Mouse (Mus musculus): ENCODE results near the gene Tbc1d10a. TPM values are rescaled to one million over a fixed set of nuclear protein-coding genes. Genes with fewer than 3 reads are reported as not detected.

Gene Tbc1d10a
- polyA plus RNA-seq, 1 experiment from 2014 or later, result 23.7 TPM

- Histone ChIP-seq H3K4me3 (replicated peaks; ENCODE audit: low read length) (no peak overlapping the region), H3K27me3 (ENCODE audit: control insufficient read depth, insufficient read depth, low read length) (no peaks in the 10 kb centered on the region), H3K4me1 (replicated peaks; ENCODE audit: control insufficient read depth, insufficient read depth, low read length) (no peaks in the 10 kb centered on the region), H3K9me3 (ENCODE audit: control insufficient read depth, low read length) (no peaks in the 10 kb centered on the region), H3K9ac (no peak overlapping the region), H3K4me2 (replicated peaks) (no peak overlapping the region), H3K36me3 (replicated peaks; ENCODE audit: control insufficient read depth, insufficient read depth) (no peaks in the 10 kb centered on the region), H3K27ac (no peak overlapping the region)
- 48% methylated on average over 8 of the region's 8 CpGs for whole genome bisulfite sequencing
- DNase-seq (ENCODE audit: low spot score) (no peak), ATAC-seq (ENCODE audit: low FRiP score) (0 out of 2 replicates have a peak, but pooled peaks have one; percentile 48)
Observed at GRCm38 (mm10) chr11:4228463-4228862, 41.9 kb downstream of the Tbc1d10a start.

GRCm38 (mm10) chr11:4229841-4230240 is 43.3 kb downstream of the Tbc1d10a start:
- DNase-seq (ENCODE audit: low spot score) (no peak), ATAC-seq (ENCODE audit: low FRiP score) (no peak)
- no peaks in the 10 kb centered on the region for H3K4me1 ChIP-seq (replicated peaks; ENCODE audit: control insufficient read depth, insufficient read depth, low read length)
- no peaks in the 10 kb centered on the region for H3K9me3 ChIP-seq (ENCODE audit: control insufficient read depth, low read length)
- 71% methylated on average over 4 of the region's 4 CpGs for WGBS
- H3K27ac ChIP-seq, result no peak overlapping the region
- no peaks in the 10 kb centered on the region for H3K27me3 ChIP-seq (ENCODE audit: control insufficient read depth, insufficient read depth, low read length)
- H3K4me2 ChIP-seq (replicated peaks), result no peak overlapping the region
- no peaks in the 10 kb centered on the region for H3K36me3 ChIP-seq (replicated peaks; ENCODE audit: control insufficient read depth, insufficient read depth)
- no peak overlapping the region for H3K4me3 ChIP-seq (replicated peaks; ENCODE audit: low read length)
- no peak overlapping the region for H3K9ac ChIP-seq

- Histone ChIP-seq H3K4me2 (replicated peaks) (no peak overlapping the region), H3K27ac (no peak overlapping the region), H3K36me3 (replicated peaks; ENCODE audit: control insufficient read depth, insufficient read depth) (no peaks in the 10 kb centered on the region), H3K9me3 (ENCODE audit: control insufficient read depth, low read length) (no peaks in the 10 kb centered on the region), H3K4me1 (replicated peaks; ENCODE audit: control insufficient read depth, insufficient read depth, low read length) (no peaks in the 10 kb centered on the region), H3K9ac (no peak overlapping the region), H3K27me3 (ENCODE audit: control insufficient read depth, insufficient read depth, low read length) (no peaks in the 10 kb centered on the region), H3K4me3 (replicated peaks; ENCODE audit: low read length) (no peak overlapping the region)
- DNase-seq (ENCODE audit: low spot score), result no peak
- ATAC-seq (ENCODE audit: low FRiP score), result no peak
- 89% methylated on average over 2 of the region's 2 CpGs for WGBS
Observed at GRCm38 (mm10) chr11:4231435-4231834, 44.8 kb downstream of the Tbc1d10a start.

GRCm38 (mm10) chr11:4232644-4233043 is 46.1 kb downstream of the Tbc1d10a start:
- WGBS, result 71% methylated on average over 12 of the region's 12 CpGs
- DNase-seq (ENCODE audit: low spot score) (no peak), ATAC-seq (ENCODE audit: low FRiP score) (no peak)
- no peak overlapping the region for H3K4me2 ChIP-seq (replicated peaks)
- H3K9ac ChIP-seq, result no peak overlapping the region
- H3K27me3 ChIP-seq (ENCODE audit: control insufficient read depth, insufficient read depth, low read length), result no peaks in the 10 kb centered on the region
- H3K4me3 ChIP-seq (replicated peaks; ENCODE audit: low read length), result no peak overlapping the region
- no peaks in the 10 kb centered on the region for H3K4me1 ChIP-seq (replicated peaks; ENCODE audit: control insufficient read depth, insufficient read depth, low read length)
- no peaks in the 10 kb centered on the region for H3K36me3 ChIP-seq (replicated peaks; ENCODE audit: control insufficient read depth, insufficient read depth)
- H3K9me3 ChIP-seq (ENCODE audit: control insufficient read depth, low read length), result no peaks in the 10 kb centered on the region
- no peak overlapping the region for H3K27ac ChIP-seq

- no peaks in the 10 kb centered on the region for H3K27me3 ChIP-seq (ENCODE audit: control insufficient read depth, insufficient read depth, low read length)
- WGBS, result 88% methylated on average over 6 of the region's 6 CpGs
- DNase-seq (ENCODE audit: low spot score), result no peak
- no peaks in the 10 kb centered on the region for H3K4me1 ChIP-seq (replicated peaks; ENCODE audit: control insufficient read depth, insufficient read depth, low read length)
- no peaks in the 10 kb centered on the region for H3K9me3 ChIP-seq (ENCODE audit: control insufficient read depth, low read length)
- H3K4me2 ChIP-seq (replicated peaks), result no peak overlapping the region
- no peak overlapping the region for H3K9ac ChIP-seq
- no peaks in the 10 kb centered on the region for H3K36me3 ChIP-seq (replicated peaks; ENCODE audit: control insufficient read depth, insufficient read depth)
- H3K4me3 ChIP-seq (replicated peaks; ENCODE audit: low read length), result no peak overlapping the region
- H3K27ac ChIP-seq, result no peak overlapping the region
- ATAC-seq (ENCODE audit: low FRiP score), result no peak
Observed at GRCm38 (mm10) chr11:4235052-4235655, 48.6 kb downstream of the Tbc1d10a start.

GRCm38 (mm10) chr11:4235665-4236545 is 49.3 kb downstream of the Tbc1d10a start, which contains the start of gene Osm:
Osm (plus strand) TSS chr11:4236420.
- no peaks in the 10 kb centered on the region for H3K4me1 ChIP-seq (replicated peaks; ENCODE audit: control insufficient read depth, insufficient read depth, low read length)
- H3K9ac ChIP-seq, result no peak within 1 kb of the TSS
- no peaks in the 10 kb centered on the region for H3K9me3 ChIP-seq (ENCODE audit: control insufficient read depth, low read length)
- H3K27me3 ChIP-seq (ENCODE audit: control insufficient read depth, insufficient read depth, low read length), result no peaks in the 10 kb centered on the region
- no peaks in the 10 kb centered on the region for H3K36me3 ChIP-seq (replicated peaks; ENCODE audit: control insufficient read depth, insufficient read depth)
- H3K4me3 ChIP-seq (replicated peaks; ENCODE audit: low read length), result no peak within 1 kb of the TSS
- no peak for ATAC-seq (ENCODE audit: low FRiP score)
- no peak within 1 kb of the TSS for H3K27ac ChIP-seq
- no peak within 1 kb of the TSS for H3K4me2 ChIP-seq (replicated peaks)
- no peak for DNase-seq (ENCODE audit: low spot score)
- 80% methylated on average over 16 of the region's 16 CpGs for WGBS

- H3K27ac ChIP-seq, result no peak overlapping the region
- no peaks in the 10 kb centered on the region for H3K36me3 ChIP-seq (replicated peaks; ENCODE audit: control insufficient read depth, insufficient read depth)
- no peak overlapping the region for H3K4me2 ChIP-seq (replicated peaks)
- no peaks in the 10 kb centered on the region for H3K9me3 ChIP-seq (ENCODE audit: control insufficient read depth, low read length)
- DNase-seq (ENCODE audit: low spot score), result no peak
- 88% methylated on average over 21 of the region's 21 CpGs for WGBS
- no peak for ATAC-seq (ENCODE audit: low FRiP score)
- H3K9ac ChIP-seq, result no peak overlapping the region
- no peaks in the 10 kb centered on the region for H3K4me1 ChIP-seq (replicated peaks; ENCODE audit: control insufficient read depth, insufficient read depth, low read length)
- no peak overlapping the region for H3K4me3 ChIP-seq (replicated peaks; ENCODE audit: low read length)
- H3K27me3 ChIP-seq (ENCODE audit: control insufficient read depth, insufficient read depth, low read length), result no peaks in the 10 kb centered on the region
Observed at GRCm38 (mm10) chr11:4236546-4237067, 50.0 kb downstream of the Tbc1d10a start.

- ATAC-seq (ENCODE audit: low FRiP score) (no peak), DNase-seq (ENCODE audit: low spot score) (no peak)
- no peak overlapping the region for H3K9ac ChIP-seq
- no peaks in the 10 kb centered on the region for H3K36me3 ChIP-seq (replicated peaks; ENCODE audit: control insufficient read depth, insufficient read depth)
- no peaks in the 10 kb centered on the region for H3K27me3 ChIP-seq (ENCODE audit: control insufficient read depth, insufficient read depth, low read length)
- no peaks in the 10 kb centered on the region for H3K9me3 ChIP-seq (ENCODE audit: control insufficient read depth, low read length)
- H3K4me2 ChIP-seq (replicated peaks), result no peak overlapping the region
- no peak overlapping the region for H3K27ac ChIP-seq
- WGBS, result 92% methylated on average over 18 of the region's 18 CpGs
- no peaks in the 10 kb centered on the region for H3K4me1 ChIP-seq (replicated peaks; ENCODE audit: control insufficient read depth, insufficient read depth, low read length)
- no peak overlapping the region for H3K4me3 ChIP-seq (replicated peaks; ENCODE audit: low read length)
Observed at GRCm38 (mm10) chr11:4237389-4237912, 50.9 kb downstream of the Tbc1d10a start.

- ATAC-seq (ENCODE audit: low FRiP score) (no peak), DNase-seq (ENCODE audit: low spot score) (no peak)
- Histone ChIP-seq H3K27me3 (ENCODE audit: control insufficient read depth, insufficient read depth, low read length) (no peaks in the 10 kb centered on the region), H3K9me3 (ENCODE audit: control insufficient read depth, low read length) (no peaks in the 10 kb centered on the region), H3K27ac (no peak overlapping the region), H3K4me2 (replicated peaks) (no peak overlapping the region), H3K4me1 (replicated peaks; ENCODE audit: control insufficient read depth, insufficient read depth, low read length) (no peaks in the 10 kb centered on the region), H3K4me3 (replicated peaks; ENCODE audit: low read length) (no peak overlapping the region), H3K9ac (no peak overlapping the region), H3K36me3 (replicated peaks; ENCODE audit: control insufficient read depth, insufficient read depth) (no peaks in the 10 kb centered on the region)
- WGBS, result 88% methylated on average over 6 of the region's 6 CpGs
Observed at GRCm38 (mm10) chr11:4238167-4238566, 51.6 kb downstream of the Tbc1d10a start.
